Mouse (Mus musculus): Measurements from ENCODE around the gene Rhobtb1. TPM values are rescaled to one million over a fixed set of nuclear protein-coding genes. Genes with fewer than 3 reads are reported as not detected.

Rhobtb1 gene
- polyA plus RNA-seq, 1 experiment: 12.8 TPM

DNA sequence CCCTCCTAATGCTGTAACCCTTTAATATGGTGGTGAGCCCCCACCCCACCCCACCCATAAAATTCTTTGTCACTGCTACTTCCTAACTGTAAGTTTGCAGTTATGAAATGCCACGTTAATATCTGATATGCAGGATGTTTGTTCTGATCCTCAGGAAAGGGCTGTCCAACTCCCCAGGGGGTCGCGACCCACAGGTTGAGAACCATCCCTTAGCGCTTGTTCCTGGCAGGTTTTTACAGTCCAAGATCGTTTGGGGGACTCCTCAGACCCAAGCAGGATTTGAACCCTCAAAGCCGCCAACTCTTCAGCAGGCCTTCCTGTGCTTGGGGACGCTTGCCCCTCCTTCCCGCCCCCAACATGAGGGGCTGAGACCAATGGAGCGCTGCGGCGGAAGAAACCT is 185.0 kb downstream of the Rhobtb1 start:
- H3K4me3 ChIP-seq (ENCODE audit: insufficient read depth, low read length): no peak overlapping the region
- TF ChIP-seq POLR2A (IDR thresholded peaks at IDR 0.05; ENCODE audit: borderline replicate concordance, low read depth, low read length): no peak
- no peaks in the 10 kb centered on the region for H3K4me1 ChIP-seq (ENCODE audit: control insufficient read depth, insufficient read depth, low read length)
- no peak overlapping the region for H3K27ac ChIP-seq (ENCODE audit: insufficient read depth, low read depth, low read length)

- H3K4me3 ChIP-seq (ENCODE audit: insufficient read depth, low read length): no peak overlapping the region
- peaks cover 19% of the 10 kb centered on the region for H3K4me1 ChIP-seq (ENCODE audit: control insufficient read depth, insufficient read depth, low read length)
- no peak overlapping the region for H3K27ac ChIP-seq (ENCODE audit: insufficient read depth, low read depth, low read length)
- TF ChIP-seq POLR2A (IDR thresholded peaks at IDR 0.05; ENCODE audit: borderline replicate concordance, low read depth, low read length) (no peak), CTCF (IDR thresholded peaks at IDR 0.05; ENCODE audit: low read depth, low read length) (no peak)
Observed at GRCm38 (mm10) chr10:69340001-69340400, 188.8 kb downstream of the Rhobtb1 start.

Other genes starting within 250 kb of the Rhobtb1 start
- 1.8 and 2.0 TPM in 2 replicates for gene A930033H14Rik, start 61.7 kb downstream of the Rhobtb1 start, polyA plus RNA-seq (2012; ENCODE audit: insufficient read depth, insufficient read length, missing spikeins)
- gene Cdk1, start 201.5 kb downstream of the Rhobtb1 start, polyA plus RNA-seq (2012; ENCODE audit: insufficient read depth, insufficient read length, missing spikeins): 86.3 and 92.4 TPM in 2 replicates
- gene Ank3, start 247.3 kb downstream of the Rhobtb1 start, polyA plus RNA-seq (2012; ENCODE audit: insufficient read depth, insufficient read length, missing spikeins): 0.91 and 1.5 TPM in 2 replicates